Mouse (Mus musculus): ENCODE measurements at regions not wholly inside any gene's neighbourhood (a gene's known extent, or its start where the extent isn't known, plus 50 kb on each side); places are given as distances from the start of the nearest gene placed in this dataset.
A peak's percentile ranks its signal among the peaks of the same experiment; 100 is the strongest.
"Not testable (repeated sequence)": the region's sequence is repeated elsewhere in the genome, so short reads cannot be mapped to it uniquely, and the experiment has no call there.

DNA sequence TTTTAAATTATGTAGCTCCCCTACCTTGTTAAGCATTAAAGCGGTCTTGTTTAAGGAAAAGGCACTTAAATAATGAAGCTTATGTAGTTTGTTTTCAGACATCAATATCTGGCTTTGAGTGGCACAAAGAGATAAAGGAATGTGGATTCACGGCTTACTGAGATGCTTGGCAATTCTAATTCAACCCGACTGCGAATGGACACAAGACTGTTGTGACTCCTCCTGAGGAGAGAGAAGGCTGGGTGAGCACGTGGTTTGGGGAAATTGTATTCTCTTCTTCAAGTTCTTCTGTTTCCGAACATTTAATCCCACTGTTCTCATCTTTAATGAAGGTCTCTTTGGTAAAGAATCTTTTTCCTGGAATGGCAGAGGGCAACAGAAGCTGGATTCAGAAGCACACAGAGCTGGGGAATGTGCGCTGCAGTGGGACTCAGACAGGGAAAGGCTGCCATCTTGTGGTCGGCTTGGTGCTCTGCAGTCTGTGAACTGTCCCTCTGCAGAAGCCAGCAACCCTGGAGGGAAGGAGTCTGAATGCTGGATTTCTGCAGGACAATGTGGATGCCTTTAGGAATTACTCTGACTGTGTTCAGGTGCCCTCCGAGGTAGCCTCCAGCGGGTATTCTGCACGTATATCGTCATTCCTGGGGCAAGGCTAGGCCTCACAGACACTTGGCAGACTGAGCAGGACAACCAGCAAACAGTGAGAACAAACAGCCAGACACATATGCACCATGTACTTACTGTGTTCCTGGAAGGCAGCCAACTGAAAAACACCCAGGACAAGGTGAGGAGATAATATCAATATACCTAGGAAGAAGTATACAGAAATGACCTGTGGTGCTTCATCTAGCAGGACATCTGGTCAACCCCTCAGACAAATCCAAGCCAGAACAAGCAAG is 54.0 kb upstream of the Pax1 start:
- DNase-seq (ENCODE audit: low spot score in 2 of 2) = peak in 1 of 2 experiments; percentile 11

DNA sequence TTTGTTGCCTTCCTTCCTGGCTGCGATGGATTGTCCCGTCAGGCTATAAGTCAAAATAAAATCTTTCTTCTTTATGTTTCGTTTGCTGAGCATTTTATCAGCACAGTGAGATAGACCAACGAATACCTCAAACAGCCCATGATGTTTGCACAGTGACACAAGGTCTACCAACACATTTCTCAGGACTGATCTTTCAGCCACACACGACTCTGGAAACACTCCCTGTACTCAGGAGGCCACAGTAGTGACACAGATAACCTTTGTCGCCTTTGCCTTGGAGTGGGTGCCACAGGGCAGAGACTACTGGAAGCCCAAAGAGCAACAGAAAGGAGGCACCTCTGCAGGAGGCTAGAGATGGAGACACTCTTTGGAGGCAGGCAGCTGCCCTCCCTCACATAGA is 55.0 kb upstream of the Pax1 start:
- no peak for DNase-seq (ENCODE audit: low spot score in 2 of 2)

GRCm38 (mm10) chr2:147305262-147305661 is 56.5 kb upstream of the Pax1 start:
- no peak for DNase-seq (ENCODE audit: low spot score in 2 of 2)

GRCm38 (mm10) chr2:147300503-147300902 is 61.2 kb upstream of the Pax1 start:
- no peak for DNase-seq (ENCODE audit: low spot score in 2 of 2)

GRCm38 (mm10) chr2:147299359-147299758 is 62.4 kb upstream of the Pax1 start:
- DNase-seq (ENCODE audit: low spot score in 2 of 2) = no peak

GRCm38 (mm10) chr2:147298499-147298896 is 63.2 kb upstream of the Pax1 start:
- peak in 1 of 2 experiments; percentile 3 for DNase-seq (ENCODE audit: low spot score in 2 of 2)

DNA sequence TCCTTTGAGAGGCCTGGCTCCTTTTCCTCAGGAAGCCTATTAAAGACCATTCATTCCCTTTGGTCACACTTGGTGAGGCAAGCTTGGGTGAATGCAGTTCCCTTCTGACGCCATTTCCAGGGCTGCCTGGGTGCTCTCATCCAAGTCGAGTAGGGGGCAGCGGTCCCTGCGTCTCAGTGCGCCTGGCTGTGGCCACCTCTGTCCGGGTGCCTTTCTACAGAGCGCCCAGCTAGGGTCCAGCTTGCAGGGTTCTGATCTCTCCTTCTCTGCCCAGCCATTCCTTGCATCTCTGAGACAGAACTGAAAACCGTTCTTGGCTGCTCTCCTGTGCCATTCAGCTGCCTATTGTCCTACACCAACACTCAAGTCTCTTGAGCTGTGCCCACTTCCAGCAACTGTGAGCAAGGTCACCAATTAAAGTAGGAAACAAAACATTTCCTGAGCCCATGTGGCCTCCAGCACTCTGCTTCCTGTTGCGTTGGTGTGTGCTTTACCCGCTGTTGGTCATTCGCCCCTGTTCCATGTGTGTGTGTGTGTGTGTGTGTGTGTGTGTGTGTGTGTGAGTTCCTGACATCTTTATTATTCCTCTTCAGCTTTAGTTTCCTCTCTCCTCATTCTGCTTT is 63.7 kb upstream of the Pax1 start:
- DNase-seq (ENCODE audit: low spot score in 2 of 2) = no peak

- DNase-seq (ENCODE audit: low spot score in 2 of 2) = not testable (repeated sequence)
Measured at GRCm38 (mm10) chr2:147294926-147295325, 66.8 kb upstream of the Pax1 start.

DNA sequence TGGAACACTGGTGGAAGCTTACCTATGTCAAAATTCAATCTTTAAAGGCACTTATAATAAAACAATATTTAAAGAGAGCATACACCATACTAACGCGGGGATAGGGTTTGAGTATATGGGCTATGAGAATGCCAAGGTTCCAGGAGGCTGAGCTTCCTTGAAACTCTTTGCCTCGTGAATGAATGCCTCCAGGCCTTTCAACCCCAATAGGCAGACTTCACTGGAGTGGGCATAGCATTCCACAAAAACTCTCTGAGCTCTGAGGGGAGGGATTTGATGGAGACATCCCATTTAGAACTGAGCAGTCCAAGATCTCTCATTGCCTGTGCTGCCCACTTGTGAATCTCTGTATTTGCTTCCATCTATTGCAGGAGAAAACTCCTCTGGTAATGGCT is 68.4 kb upstream of the Pax1 start:
- no peak for DNase-seq (ENCODE audit: low spot score in 2 of 2)

DNA sequence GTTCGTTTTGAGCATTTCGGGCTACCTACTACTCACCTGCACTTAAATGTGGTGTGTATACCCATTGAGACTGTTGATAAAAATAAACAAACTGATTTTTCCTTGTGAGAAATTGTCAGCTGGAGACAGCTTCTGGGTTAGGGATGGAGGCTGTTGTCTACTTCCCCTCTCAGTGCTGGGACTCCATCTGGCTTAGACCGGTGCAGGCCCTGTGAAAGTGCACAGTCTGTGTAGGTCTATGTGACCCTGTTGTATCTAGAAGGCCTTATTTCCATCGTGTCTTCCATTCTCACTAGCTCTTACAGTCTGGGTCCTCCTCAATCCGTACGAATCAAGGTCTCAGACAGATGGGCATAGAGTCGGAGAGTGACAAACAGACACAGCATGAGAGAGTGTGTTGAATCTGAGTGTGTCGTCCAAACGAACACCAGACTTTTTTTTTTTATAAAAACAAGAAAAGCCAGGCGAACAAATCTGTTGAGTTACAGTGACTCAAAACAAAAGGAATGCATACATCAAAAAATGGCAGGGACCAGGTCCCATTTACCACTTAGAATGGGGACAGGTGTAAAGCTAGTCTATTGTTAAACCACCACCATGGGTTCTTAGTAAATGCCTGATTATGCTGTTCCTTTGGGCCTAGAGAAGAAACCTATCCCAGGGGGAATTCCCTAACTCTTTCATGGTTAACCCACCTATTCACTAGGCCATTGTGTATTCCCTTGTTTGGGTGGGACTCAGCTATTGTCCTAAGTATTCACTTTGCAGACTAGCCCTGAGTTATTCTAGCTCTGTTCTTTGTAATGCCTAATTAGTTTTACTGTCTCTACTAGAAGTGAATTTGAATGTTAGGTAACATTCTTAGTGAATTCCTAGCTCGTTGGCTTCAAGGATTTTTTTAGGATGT is 69.1 kb upstream of the Pax1 start:
- DNase-seq (ENCODE audit: low spot score in 2 of 2) = no peak

DNA sequence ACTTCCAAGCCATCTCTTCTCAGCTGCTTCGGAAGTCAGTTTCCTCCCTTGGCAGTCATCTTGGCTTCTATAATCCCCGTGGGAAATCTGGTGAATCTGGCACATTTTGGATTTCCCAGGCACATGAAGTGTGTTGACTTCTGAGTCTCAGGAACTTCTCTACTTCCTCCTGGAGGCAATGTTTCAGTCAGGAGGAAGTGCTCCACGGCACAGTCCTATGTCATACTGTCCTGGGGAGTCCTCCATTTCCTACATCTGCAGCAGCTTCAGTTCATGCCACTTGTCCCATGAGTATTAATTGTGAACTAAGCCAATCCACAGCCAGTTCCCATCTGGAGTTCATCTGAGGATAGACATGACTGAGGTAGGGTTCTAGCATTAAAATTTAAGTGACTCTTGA is 78.3 kb upstream of the Pax1 start:
- DNase-seq (ENCODE audit: low spot score in 2 of 2) = no peak

DNA sequence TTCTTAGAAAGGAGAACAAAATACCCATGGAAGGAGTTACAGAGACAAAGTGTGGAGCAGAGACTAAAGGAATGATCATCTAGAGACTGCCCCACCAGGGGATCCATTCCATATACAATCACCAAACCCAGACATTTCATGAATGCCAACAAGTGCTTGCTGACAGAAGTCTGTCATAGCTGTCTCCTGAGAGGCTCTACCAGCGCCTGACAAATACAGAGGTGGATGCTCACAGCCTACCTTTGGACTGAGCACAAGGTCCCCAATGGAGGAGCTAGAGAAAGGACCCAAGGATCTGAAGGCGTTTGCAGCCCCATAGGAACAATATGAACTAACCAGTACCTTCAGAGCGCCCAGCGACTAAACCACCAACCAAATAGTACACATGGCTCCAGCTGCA is 83.6 kb upstream of the Nkx2-2 start:
- DNase-seq (ENCODE audit: low spot score in 2 of 2) = no peak

- no peak for DNase-seq (ENCODE audit: low spot score in 2 of 2)
Measured at GRCm38 (mm10) chr2:147269171-147269570, 75.1 kb upstream of the Nkx2-2 start.

DNA sequence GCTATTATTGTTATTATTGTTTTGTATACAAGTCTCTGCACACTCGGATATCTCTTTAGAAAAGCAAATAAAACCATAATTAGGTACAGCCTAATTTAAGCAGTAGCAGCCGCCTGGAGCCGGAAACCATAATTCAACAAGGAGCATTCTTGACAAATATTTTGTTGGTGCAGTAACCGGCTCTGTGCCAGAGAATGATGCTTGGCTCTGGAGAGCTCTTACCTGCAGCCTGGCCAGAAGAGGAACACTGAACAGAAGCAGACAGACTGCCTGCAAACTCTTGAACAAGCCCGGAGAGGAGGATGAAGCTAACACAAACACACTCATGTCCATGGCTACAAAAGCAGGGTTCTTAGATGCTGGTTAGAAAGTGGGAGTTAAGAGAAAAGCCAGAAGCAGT is 73.9 kb upstream of the Nkx2-2 start:
- no peak for DNase-seq (ENCODE audit: low spot score in 2 of 2)

GRCm38 (mm10) chr2:147267257-147267656 is 73.2 kb upstream of the Nkx2-2 start:
- no peak for DNase-seq (ENCODE audit: low spot score in 2 of 2)

DNA sequence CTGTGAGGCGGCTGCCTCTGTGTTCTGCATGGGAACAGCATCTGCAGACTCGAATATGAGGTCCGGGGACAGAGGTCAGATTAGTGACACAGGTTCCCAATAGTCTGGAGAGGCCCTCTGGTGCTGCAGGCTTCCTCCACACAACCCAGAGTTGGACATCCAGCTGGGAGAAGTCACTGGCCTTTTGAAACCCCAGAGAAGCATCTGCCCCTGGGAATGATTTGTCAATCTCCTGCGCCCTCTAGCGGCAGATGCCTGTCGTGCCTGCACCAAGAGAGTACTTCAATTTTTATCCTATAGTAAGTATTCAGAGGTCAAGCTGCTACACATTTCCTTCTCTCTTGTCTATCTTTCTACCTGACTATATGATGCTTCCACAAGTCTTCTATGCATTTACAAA is 62.7 kb upstream of the Nkx2-2 start:
- peak in 1 of 2 experiments; percentile 33 for DNase-seq (ENCODE audit: low spot score in 2 of 2)

DNA sequence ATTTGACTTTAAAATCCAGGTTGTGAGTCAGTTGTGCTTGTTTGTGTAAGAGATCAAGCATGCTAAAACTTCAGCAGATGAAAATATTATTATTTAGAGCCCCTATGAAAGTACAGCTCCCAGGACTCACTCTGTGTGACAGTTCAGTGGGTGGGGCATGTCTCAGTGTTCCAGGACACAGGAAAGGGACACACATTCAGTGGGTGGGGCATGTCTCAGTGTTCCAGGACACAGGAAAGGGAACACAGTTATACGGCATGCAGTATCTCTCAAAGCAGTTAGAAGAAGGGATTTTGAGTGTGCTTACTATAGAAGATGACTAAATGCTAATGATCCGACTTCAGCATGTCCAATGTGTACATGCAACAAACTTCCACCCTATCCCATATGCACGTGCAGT is 60.9 kb upstream of the Nkx2-2 start:
- no peak for DNase-seq (ENCODE audit: low spot score in 2 of 2)

DNA sequence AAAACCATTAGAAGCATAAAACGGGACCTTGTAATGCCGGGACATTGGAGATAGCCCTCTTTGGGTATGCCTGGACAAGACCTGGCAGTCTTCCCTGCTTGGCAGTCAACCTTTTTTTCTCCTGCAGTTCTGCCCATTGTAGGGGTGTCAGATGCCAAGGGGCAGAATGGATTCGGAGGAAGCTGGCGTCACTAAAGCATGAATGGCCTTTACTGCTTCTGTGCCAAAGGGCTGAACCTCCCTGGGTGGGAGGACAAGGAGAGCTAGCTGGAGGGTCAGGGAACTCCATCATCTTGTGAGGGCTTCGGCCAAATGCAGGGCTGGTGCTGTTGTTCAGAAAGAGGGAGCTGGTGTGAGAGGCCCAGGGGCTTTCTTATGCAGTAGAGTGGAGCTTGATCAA is 60.1 kb upstream of the Nkx2-2 start:
- DNase-seq (ENCODE audit: low spot score in 2 of 2) = no peak

- DNase-seq (ENCODE audit: low spot score in 2 of 2) = no peak
Measured at GRCm38 (mm10) chr2:147247981-147248514, 54.0 kb upstream of the Nkx2-2 start.

DNA sequence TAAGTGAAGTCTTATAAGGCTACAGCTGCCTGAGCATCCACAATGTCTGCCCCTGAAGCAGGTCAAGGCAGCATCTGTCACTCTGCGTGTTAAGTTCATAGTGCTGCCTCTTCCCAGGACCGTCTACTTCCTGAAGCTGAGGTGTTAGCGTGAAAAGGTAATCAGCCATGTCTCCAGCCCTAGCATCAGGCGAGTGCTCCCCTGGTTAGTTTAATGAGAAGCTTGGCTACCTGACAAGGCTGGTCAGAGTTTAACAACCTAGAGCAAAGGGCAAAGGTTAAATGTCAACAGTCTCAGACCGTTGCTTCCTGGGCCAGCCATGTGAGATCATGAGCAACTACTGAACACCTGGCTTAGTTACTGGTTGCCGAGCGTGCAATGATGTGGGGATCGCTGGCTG is 53.2 kb upstream of the Nkx2-2 start:
- DNase-seq (ENCODE audit: low spot score in 2 of 2) = no peak

DNA sequence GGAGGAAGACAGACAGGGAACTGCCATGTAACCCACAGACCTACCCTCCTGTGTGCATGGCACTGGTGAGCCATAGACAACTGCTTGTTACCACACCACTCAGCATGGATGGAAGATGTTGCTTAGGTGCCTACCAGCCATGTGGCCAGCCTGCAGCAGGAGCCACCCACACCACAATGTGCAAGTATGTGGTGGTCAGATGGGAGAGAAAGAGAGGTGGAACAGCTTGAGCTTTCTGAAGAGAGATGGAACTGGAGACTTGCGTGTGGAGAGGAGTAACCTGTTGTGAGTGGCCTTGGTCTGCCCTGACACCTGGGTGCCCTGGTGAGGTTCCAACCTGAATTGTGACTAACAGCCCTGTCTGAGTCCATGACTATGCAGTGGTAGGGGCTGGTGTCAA is 50.4 kb upstream of the Nkx2-2 start:
- no peak for DNase-seq (ENCODE audit: low spot score in 2 of 2)

Measured in spleen, postnatal 14 days (tissue).